In genomic region chr17:75776611-75777010, GRCm38 (mm10) we compare ENCODE assay signal across 16 mouse cellular contexts.
A peak's percentile ranks its signal among the peaks of the same experiment; 100 is the strongest.
DNase-seq lines count a peak whose midpoint lies in the region.
"Had no signal": no experiment of that assay in that cellular context is flagged by ENCODE, and none has a peak within 500 bp of the region (broad histone marks: within the 10 kb centered on the region; RNA-seq: fewer than 3 reads in every experiment).

No protein-coding gene starts in this region.

- peak; percentile 24 to 62 for DNase-seq in frontal cortex, adult 2 months (ENCODE audit: extremely low spot score in 1 of 2, low spot score in 1 of 2)
- DNase-seq in frontal cortex, postnatal 10 days (ENCODE audit: low spot score in 2 of 2): no peak
- DNase-seq in layer of hippocampus, adult 11-12 months (ENCODE audit: low spot score): peak; percentile 6
- no peak for DNase-seq in layer of hippocampus, postnatal 10 days (ENCODE audit: low spot score in 2 of 2)
- peak; percentile 72 for DNase-seq in brain, adult 2 months (ENCODE audit: low read depth, low spot score)
- DNase-seq in right cerebral cortex, postnatal 10 days (ENCODE audit: low spot score in 2 of 2): peak; percentile 42 to 53
- DNase-seq in spleen, postnatal 14 days (ENCODE audit: low spot score in 2 of 2): no peak
- DNase-seq: adrenal gland, adult 2 months; B cell, adult 2 months; cerebellum, adult 9-11 months; gastrocnemius, postnatal 14 days; heart, adult 18-20 months; lung, adult 2 months; lung, postnatal 36 days; spleen, adult 18-20 months; thymus, adult 18-20 months had no signal

Comparison
In these comparisons a context has a peak if more than half of its experiments do, and no peak if none do; other contexts are left out.
1. DNase-seq: peak in frontal cortex, adult 2 months (2 of 2), layer of hippocampus, adult 11-12 months (single experiment), brain, adult 2 months (single experiment) and right cerebral cortex, postnatal 10 days (2 of 2); none in frontal cortex, postnatal 10 days (0 of 2), layer of hippocampus, postnatal 10 days (0 of 2) and spleen, postnatal 14 days (0 of 2).